Mouse (Mus musculus): ENCODE results near the gene Shoc2. TPM values are rescaled to one million over a fixed set of nuclear protein-coding genes. Genes with fewer than 3 reads are reported as not detected.
A peak's percentile ranks its signal among the peaks of the same experiment; 100 is the strongest.
"Not testable (repeated sequence)": the region's sequence is repeated elsewhere in the genome, so short reads cannot be mapped to it uniquely, and the experiment has no call there.

The Shoc2 gene
- total RNA-seq (2021): 10 to 100 TPM; 41.0 to 41.3 TPM
- long read RNA-seq, experiment 1, transcript Shoc2-201 (9 exons, 3,965 nt): major isoform, 7 of 46 reads
- long read RNA-seq, experiment 1, partial matches to known transcripts: 17 of 46 reads
- long read RNA-seq, experiment 1, other reads (novel, unspliced or antisense): 20 of 46 reads
- long read RNA-seq, experiment 2, transcript Shoc2-201 (9 exons, 3,965 nt): major isoform, 7 of 31 reads
- long read RNA-seq, experiment 2, partial matches to known transcripts: 7 of 31 reads
- long read RNA-seq, experiment 2, other reads (novel, unspliced or antisense): 16 of 31 reads

DNA sequence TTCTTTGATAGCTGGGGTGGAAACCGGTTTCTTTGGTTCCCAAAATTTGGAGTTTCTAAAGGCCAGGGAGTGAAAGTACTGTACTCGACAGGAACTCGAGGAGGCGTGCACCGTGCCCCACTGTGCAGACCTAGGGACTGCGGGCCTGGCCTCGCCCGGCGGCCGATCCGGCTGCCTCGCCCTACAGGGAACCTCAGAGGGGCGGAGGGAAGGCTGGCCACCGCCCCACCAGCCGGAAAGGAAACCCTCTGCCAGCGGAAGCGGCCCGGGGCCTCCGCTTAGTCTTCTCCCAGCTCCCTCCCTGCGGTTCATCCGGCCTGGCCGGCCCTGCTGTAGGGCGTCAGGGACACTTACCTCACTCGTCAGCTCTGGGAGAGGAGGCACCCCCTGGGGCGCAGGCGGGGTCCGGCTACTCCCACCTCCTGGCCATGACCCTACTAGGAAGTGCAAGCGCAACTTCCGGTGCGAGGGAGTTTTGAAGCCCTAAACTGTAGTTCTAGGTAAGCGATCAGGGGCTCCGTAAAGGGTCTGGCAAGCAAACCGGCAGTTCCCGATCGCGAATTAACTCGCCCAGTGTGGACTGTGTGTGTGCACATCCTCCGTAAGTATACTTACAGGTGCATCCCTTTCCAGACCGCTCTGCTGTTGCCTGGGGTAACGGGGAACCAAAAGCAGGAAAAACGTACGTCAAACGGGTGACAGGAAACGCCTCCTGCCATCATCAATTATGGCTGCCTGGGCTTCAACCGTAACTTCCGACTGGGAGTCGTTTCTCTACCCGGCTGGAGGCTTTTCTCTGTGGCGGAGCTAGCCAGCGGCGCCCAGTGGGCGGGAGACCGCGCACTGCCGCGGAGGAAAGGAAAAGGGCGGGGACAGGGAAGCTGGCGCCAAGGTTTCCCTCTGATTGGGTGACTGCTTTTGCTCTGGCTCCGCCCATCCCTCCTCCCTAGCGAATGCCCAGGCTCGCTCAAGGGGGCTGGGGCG lies at the start of gene Shoc2, which contains the start of gene Bbip1:
Gene Shoc2, plus strand, starts transcription at position 505 of the 984 bp plus-strand sequence.
Gene Bbip1, minus strand, starts transcription at position 826 of the 984 bp plus-strand sequence.
- DNase-seq: peak; percentile 98

DNA sequence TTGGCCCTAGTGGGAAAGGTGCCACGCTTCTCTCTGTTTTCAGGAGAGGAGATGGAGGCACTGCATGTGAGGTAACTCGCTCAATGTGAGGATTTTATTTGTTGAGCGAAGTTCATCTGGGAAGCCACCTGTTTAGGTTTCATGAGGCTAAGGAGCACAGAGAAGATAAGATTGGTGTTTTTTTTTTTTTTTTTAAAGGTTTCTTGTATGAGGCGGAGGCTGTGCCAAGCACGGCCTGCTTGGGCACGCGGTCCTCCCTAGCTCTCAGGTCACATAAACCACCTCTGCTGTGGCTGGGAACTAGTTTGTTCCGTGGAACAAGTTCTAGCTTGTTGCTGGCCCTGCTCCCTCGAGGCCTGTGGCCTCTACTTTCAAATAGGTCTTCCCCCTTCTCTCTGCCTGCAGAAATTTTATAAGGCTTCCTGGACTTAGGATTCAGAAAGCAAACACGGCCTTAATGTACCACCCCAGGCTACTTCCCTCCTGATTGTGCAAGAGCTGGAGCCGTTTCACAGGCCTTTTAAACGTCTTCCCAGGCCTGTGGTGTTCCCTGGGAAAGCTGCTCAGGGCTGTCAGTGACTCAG lies 49.5 kb upstream of the Shoc2 start:
- DNase-seq: no peak

DNA sequence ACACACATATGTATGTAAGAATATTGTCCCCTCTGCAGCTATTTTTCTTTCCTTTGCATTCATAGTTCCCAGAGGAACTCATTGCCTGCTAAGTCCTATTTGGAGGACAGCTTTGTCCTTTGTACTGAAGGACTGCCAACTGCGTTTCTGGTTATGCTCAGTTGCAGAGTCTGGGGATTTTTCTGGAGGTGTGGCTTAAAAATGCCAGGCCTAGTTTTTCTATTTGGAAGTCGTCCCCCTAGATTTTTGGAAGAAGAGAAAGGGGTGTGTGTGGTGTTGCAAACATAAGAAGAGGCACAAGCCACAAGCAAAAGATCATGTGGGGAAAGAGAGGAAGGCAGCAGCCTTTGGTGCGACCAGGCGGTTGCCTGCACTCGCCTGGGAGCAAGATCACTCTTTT lies 46.1 kb upstream of the Shoc2 start:
- peak; percentile 33 for DNase-seq

DNA sequence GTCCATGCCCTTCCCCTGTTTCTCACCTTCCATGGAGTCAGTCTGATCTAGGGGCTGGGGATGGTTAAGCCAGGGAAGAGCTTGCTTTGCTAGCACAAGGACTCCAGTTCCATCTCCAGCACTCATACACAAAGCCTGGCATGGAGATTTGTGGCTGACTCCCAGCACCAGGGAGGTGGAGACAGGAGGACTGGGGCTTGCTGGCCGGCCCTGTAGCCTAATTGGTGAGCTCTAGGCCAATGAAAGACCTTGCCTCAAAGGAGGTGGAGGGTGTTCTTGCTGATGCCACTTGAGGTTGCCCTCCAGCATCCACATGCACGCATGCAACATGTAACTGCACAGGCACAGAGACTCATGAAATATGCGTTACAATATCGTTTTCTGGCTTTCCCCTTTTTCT lies 45.6 kb upstream of the Shoc2 start:
- DNase-seq: no peak

DNA sequence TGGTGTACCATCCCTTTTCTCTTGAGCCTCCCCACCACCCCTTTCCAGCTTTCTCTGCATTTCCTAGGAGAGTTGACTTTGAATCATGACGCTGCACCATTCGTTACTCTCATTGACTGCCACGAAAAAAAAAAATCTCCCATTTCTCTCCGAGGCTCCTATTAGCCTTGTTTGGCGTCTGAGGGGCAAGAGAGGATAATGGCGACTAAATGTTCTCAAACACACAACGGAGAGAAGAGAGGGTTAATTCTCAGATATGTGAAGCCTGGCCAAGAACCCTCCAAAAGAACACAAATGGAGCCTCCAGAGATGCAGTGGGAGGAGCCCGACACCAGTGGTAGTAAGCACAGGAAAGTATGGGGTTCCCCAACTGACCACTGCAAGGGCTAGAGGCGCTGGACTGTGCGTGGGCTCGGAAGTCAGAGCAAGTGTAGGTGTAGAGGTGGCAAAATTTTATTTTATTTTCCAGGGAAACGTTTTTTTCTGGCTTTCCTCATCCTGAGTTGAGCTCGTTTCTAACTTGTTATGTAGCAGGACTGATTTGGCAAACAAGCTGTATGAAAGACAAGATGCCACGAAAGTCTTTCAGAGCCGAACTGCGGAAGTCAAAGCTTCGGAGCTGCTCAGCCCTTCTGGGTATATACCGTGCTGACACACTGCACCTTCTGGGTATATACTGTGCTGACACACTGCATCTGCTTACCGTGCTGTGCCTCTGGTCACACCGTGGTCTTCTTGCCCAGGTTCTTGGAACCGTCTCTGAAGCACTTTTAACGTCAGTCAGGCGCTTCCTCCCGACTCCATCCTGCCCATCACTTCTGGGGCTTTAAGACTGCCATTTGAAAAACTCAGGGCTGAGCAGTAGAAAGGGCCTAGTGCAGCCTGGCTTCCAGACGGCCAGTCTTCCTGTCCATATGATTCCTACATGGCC lies 44.9 kb upstream of the Shoc2 start:
- no peak for DNase-seq

DNA sequence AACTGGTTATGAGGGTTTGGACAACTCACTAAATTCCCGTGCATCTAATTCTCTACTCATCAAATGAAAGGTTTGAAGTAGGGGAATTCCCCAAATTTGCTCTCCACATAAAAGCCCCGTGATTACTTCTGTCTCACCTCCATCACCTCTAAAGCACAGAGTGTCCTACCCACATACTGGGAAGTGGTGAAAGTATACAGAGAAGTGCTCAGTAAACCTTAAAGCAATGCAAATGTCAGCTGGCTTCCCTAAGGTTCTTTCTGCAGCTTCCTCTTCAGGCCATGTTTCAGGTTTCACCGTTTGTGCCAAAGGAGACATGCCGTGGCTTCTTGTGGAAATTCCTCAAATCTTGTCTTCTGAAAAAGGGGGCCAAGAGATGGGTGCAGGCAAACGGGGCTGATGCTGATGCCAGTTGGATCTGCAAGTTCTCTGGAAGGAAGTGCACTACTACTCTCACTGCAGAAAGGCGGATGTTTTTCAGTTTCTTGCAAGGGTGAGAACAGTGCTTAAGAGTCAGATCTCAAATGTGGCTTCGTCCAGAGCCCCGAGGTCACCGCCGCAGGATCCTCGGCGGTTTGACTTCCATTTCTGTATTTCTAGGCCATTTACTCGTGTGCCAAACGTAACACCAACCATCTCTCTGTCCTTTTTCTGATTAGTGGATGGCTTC lies 44.0 kb upstream of the Shoc2 start:
- DNase-seq: no peak

DNA sequence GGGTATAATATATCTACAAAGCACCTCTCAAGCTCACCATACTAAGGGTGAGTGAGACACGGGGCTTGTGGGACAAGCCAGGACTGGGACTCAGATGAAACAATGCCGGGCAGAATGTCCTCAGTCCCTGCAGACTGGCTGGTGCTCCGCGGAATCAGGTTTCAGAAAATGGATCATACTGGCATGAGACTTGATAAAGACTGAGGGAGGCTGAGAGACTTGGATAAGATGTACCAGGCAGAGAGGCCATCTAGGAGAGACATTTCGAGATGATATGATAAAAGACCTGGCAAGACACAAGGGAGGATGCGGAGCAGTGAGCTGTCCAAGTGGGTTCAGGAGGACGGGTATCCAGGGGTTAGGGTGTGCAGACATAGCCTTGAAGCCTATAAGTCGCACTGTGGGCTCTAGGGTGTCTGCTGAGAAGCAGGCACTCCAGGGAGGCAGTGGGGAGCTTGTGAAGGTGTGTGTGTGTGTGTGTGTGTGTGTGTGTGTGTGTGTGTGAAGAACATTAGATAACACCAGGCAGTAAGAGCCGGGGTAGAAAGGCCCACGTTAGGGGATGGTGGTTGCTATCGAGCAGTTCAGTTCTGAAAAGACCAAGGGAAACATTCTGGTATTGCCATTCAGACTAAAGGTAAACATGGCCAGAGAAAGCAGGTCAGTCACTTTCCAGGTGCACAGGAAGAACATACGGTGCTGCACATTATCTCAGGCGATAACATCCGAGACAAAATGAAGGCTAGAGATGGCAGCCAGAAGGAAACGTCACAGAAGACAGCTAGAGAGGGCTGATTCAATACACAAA lies 42.0 kb upstream of the Shoc2 start:
- DNase-seq: no peak

DNA sequence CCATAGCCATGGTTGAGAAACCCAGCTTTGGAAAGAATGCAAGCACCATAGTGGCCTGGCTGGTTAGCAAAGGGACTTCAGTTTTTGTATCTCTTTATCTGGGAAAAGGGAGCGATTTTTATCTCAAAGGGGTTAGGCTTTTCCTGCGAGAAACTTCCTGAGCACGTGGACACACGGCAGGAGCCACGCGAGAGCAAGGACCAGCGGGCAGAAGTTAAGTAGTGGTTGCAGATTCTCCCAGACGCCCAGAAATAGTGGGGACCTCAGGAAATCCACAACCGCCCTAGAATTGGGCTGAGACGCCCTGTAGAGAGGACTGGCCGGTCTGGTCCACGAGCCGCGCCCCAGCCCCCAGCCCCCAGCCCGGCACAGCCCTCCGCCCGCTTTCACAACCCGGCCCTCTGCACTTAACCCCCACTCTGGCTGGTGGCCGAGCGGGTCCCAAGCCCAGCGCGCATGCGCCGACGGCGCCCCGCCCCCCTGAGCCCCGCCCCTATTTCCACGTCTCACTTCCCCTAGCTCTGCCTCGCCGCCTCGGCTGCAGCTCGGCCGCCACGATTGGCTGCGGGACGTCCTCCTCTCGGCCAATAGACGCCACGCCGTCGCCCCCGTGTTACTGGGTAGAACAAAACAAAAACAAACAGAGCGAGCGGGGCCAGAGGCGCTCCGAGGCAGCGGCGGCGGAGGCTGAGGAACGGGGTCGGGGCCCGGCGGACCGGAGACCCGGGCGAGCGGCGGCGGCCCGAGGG lies 41.2 kb upstream of the Shoc2 start:
- DNase-seq: peak; percentile 97

DNA sequence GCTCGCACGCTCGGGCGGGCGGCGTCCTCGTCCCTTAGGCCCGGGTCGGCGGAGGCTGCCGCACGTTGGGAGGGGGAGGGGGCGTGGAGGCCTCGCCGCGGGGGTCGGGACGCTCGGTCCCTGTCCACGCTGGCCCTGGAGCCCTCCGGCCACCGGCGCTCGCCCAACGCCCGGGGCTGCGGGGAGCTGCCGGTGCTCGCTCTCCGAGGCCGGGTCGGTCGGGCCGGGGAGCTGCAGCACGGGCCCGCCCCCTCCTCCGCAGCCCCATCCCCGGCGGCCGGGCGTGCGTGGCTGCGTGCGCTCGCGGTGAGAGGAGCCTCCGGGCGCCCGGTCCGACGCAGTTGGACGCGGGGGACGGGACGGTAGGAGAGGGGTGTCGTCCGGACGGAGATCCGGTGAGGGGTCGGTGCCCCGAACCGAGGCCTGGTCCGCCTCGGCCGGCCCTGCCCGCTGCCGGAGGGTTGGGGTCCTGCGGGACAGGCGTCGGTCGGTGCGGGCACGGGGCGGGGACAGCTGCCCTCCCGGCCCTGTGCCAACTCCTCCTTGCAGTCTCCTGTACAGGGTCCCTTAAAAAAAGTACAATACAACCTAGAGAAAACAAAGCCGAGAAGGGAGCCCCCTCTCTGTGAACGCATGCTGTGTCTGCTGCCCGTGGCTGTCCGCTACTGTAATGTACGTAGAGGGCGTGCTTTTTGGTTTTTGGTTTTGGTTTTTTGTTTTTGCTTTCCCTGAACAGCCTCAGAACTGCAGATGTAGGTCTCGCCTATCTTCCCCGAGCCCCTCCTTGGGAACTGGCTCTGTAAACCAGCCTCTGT lies 40.4 kb upstream of the Shoc2 start:
- DNase-seq: peak; percentile 68

DNA sequence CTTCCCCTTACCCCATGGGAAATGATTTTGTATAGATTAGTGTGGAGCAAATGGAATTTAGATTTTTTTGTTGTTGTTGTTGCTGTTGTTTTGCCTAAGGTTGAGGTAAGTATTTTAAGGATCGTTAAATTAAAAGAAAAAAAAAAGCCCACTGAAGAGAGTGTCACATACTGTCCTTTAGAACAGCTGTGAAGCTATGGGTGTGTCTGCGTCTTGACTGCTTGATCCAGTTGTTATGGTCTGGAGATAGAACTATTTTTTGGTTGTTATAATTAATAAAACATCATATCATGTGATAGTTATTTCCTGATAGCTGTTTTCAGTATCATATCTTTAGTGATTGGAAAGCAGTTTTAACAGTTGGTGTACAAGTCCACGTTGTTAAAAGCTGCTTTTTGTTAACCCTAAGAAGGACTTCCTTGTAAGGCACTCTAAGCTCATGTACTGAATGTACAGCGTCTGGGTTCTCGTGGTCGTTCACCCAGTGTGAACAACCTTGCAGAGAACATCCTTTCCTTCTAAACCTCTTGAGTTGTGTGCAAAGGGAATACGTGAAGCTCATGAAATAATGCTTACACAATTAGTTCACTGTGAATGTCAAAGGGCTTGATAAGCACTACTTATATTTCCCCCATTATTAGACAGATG lies 39.1 kb upstream of the Shoc2 start:
- no peak for DNase-seq

DNA sequence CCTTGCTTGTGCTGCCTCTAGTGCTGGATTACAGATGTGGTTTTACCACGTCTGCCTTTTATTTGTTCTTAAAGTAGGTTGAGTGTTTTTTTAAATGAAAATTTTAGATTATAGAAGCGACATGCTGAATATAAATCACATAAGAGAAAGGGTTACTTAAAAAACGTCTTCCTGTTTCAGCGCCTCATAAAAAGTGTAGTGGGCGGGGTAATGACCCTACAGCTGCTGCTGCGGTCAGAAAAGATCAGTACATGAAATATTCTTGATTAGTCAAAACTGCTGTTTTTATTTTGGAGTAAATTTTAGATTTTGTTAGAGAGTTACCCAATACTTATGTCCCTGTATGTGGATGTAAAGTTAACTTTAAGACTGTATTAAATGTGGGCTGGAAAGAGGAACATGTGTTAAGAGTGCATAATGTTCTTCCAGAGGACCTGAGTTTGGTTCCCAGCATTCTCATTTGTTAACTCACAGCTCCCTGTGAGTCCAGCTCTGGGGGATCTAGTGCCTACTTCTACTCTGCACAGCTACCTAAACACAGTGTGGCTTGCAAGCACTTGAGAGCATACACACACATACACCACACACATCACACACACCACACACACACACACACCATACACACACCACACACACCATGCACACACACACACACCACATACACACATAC lies 37.9 kb upstream of the Shoc2 start:
- DNase-seq: no peak

DNA sequence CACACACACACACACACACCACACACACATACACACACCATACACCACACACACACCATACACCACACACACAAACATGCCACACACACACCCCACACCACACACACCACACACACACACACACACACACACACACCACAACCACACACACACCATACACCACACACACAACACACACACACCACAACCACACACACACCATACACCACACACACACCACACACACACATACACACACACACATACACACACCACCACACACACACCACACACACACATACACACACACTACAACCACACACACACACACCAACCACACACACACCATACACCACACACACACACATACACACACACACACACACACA lies 37.4 kb upstream of the Shoc2 start:
- not testable (repeated sequence) for DNase-seq

DNA sequence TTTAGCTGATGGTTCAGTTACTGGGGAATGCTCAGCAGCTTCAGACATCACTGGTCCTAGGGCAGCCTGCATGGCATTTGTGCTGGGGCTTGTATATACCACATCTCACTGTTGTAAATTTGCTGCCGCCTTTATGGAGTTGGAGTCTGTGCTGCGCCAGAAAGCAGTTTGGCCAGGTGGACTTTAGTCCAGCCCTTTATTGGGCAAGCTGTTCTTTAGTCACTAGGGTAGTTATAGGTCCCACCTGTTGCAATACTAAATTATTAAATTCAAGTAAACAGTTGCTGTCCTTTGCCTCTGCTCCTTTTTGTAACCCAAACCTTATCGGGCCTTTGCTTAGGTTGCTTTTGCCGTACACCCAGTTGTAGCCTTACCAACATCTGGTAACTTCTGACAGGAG lies 29.2 kb upstream of the Shoc2 start:
- no peak for DNase-seq

DNA sequence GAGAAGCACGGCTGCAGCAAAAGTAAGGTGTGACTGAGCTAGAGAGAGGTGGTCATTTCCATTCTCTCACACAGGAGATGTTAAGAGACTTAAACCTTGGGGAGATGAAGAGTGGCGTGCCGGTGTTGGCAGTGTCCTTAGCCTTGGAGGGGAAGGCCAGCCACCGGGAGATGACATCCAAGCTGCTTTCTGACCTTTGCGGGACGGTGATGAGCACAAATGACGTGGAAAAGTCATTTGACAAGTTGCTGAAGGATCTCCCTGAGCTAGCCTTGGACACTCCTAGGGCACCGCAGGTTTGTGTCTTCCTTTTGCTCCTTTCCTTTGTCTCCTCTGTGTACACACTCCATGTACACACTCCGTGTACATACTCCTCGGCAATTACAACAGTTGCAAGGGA lies 24.6 kb upstream of the Shoc2 start:
- DNase-seq: no peak

DNA sequence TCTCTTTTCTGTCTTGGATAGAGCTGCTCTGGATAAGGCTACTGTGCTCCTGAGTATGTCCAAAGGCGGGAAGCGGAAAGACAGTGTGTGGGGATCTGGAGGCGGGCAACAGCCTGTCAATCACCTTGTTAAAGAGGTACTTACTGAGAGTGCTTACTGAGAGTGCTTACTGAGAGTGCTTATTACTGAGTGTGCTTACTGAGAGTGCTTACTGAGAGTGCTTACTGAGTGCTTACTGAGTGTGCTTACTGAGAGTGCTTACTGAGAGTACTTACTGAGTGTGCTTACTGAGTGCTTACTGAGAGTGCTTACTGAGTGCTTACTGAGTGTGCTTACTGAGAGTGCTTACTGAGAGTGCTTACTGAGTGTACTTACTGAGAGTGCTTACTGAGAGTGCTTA lies 22.1 kb upstream of the Shoc2 start:
- not testable (repeated sequence) for DNase-seq

DNA sequence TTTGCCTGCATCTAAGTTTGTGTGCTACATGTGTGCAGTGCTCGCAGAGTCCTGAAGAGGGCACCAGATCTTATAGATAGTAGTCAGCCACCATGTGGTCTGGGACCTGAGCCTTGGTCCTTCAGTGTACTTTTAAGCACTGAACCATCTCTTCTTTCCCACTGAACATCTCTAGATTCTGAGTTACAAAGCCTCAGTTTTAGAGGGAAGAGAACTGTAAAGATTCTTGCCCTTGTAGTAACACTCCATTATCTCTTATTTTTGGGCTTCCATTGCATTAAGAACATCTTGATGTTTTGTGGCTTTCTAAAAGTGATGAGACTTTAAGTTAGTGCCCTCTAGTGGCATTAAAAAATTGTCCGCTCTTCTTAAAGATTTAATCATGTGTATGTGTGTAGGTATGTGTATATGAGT lies 18.8 kb upstream of the Shoc2 start:
- no peak for DNase-seq

DNA sequence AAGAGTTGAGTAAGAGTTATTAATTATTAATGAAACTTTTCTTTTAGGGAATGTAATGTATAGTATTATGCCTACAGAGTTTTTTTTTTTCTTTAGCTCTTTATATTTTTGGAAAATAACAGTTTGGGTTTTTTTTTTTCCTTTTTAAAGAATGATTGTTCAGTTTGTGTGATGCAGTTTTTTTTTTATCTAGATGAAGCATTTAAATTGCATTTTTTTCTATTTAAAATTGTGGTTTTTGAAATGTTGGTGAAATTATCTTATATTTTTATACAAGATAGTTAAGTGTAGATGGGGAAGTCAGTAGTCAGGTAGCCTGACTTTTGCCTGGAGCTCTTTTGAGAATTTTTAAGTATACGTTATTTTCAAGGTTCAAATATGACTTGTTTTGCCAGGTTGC lies 17.4 kb upstream of the Shoc2 start:
- no peak for DNase-seq

DNA sequence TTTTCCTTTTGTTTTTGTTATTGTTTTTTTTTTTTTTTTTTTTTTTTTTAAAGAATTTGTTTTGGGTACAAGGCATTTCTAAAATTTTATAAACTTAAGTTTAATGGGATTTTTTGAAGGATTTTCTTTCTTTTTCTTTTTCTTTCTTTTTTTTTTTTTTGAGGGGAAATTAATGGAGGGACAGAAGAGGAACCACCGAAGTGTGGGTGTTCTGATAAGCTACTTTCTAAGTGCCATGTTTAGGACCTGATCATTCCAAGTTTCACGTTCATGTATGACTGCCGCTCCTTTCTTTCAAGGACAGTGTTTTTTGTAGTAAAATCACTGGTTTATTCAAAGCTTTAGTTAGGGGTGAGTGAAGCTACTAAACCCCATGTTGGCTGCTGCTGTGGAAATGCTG lies 14.9 kb upstream of the Shoc2 start:
- no peak for DNase-seq

All from adrenal gland, postnatal 10 days (tissue).